Mouse (Mus musculus) lung, adult 2 months (tissue): ENCODE measurements around the gene Olfr145.

ENCODE experiments used
- CTCF ChIP-seq: fragments of 200-500 bp; IDR thresholded peaks from 2 replicates; pipeline ENCODE4 v1.5.1; 2011; ENCODE audit warnings: mild to moderate bottlenecking, low read length, control low read depth; ENCODE audit not compliant: insufficient read depth
- POLR2A ChIP-seq: fragments of 200-500 bp; IDR thresholded peaks from 2 replicates; pipeline ENCODE4 v1.6.1; 2011; ENCODE audit warnings: low read depth, mild to moderate bottlenecking, control low read depth, low read length, borderline replicate concordance; ENCODE audit errors: extremely low read depth

GRCm38 (mm10) chr9:37871097-37871496 is 25.4 kb upstream of the Olfr145 start:
- no peak for TF ChIP-seq CTCF
- no peak for TF ChIP-seq POLR2A
